Mouse (Mus musculus): ENCODE results near the gene Dnajc8. TPM values are rescaled to one million over a fixed set of nuclear protein-coding genes. Genes with fewer than 3 reads are reported as not detected.
"Not testable (repeated sequence)": the region's sequence is repeated elsewhere in the genome, so short reads cannot be mapped to it uniquely, and the experiment has no call there.

Dnajc8 gene
- polyA plus RNA-seq, 1 experiment from 2014 or later, result 174 TPM

GRCm38 (mm10) chr4:132592958-132593357 lies 57.6 kb downstream of the Dnajc8 start:
- no peaks in the 10 kb centered on the region for H3K27me3 ChIP-seq (replicated peaks; ENCODE audit: control insufficient read depth, insufficient read depth, low read length)
- no peaks in the 10 kb centered on the region for H3K36me3 ChIP-seq (ENCODE audit: control insufficient read depth, insufficient read depth, low read length)
- WGBS, result 91% methylated on average over 9 of the region's 9 CpGs
- no peak for DNase-seq (ENCODE audit: low spot score)
- H3K27ac ChIP-seq (ENCODE audit: low read depth), result no peak overlapping the region
- H3K9ac ChIP-seq (ENCODE audit: low read length), result no peak overlapping the region
- H3K9me3 ChIP-seq (ENCODE audit: control insufficient read depth, low read length), result no peaks in the 10 kb centered on the region
- no peak for ATAC-seq (replicated peaks; ENCODE audit: low FRiP score, low TSS enrichment, low read depth)
- H3K4me3 ChIP-seq (ENCODE audit: low read depth, low read length), result no peak overlapping the region
- no peak overlapping the region for H3K4me2 ChIP-seq (ENCODE audit: low read length)
- no peaks in the 10 kb centered on the region for H3K4me1 ChIP-seq (replicated peaks; ENCODE audit: control insufficient read depth, insufficient read depth, low read length)

GRCm38 (mm10) chr4:132594191-132594590 lies 58.8 kb downstream of the Dnajc8 start:
- DNase-seq (ENCODE audit: low spot score), result no peak
- ATAC-seq (replicated peaks; ENCODE audit: low FRiP score, low TSS enrichment, low read depth), result no peak
- 32% methylated on average over 4 of the region's 4 CpGs for WGBS

GRCm38 (mm10) chr4:132598861-132599260 lies 63.5 kb downstream of the Dnajc8 start:
- 88% methylated on average over 2 of the region's 2 CpGs for WGBS
- no peak for ATAC-seq (replicated peaks; ENCODE audit: low FRiP score, low TSS enrichment, low read depth)

More at GRCm38 (mm10) chr4:132594191-132594590, 58.8 kb downstream of the Dnajc8 start:
- Histone ChIP-seq H3K9ac (ENCODE audit: low read length) (no peak overlapping the region), H3K9me3 (ENCODE audit: control insufficient read depth, low read length) (no peaks in the 10 kb centered on the region), H3K4me1 (replicated peaks; ENCODE audit: control insufficient read depth, insufficient read depth, low read length) (no peaks in the 10 kb centered on the region), H3K4me2 (ENCODE audit: low read length) (no peak overlapping the region), H3K27ac (ENCODE audit: low read depth) (no peak overlapping the region), H3K36me3 (ENCODE audit: control insufficient read depth, insufficient read depth, low read length) (no peaks in the 10 kb centered on the region), H3K27me3 (replicated peaks; ENCODE audit: control insufficient read depth, insufficient read depth, low read length) (no peaks in the 10 kb centered on the region), H3K4me3 (ENCODE audit: low read depth, low read length) (no peak overlapping the region)

GRCm38 (mm10) chr4:132599764-132600163 lies 64.4 kb downstream of the Dnajc8 start:
- H3K4me2 ChIP-seq (ENCODE audit: low read length), result no peak overlapping the region
- ATAC-seq (replicated peaks; ENCODE audit: low FRiP score, low TSS enrichment, low read depth) (no peak), DNase-seq (ENCODE audit: low spot score) (no peak)
- no peaks in the 10 kb centered on the region for H3K27me3 ChIP-seq (replicated peaks; ENCODE audit: control insufficient read depth, insufficient read depth, low read length)
- no peak overlapping the region for H3K9ac ChIP-seq (ENCODE audit: low read length)
- whole genome bisulfite sequencing, result 68% methylated on average over 3 of the region's 3 CpGs
- H3K4me3 ChIP-seq (ENCODE audit: low read depth, low read length), result no peak overlapping the region
- no peaks in the 10 kb centered on the region for H3K4me1 ChIP-seq (replicated peaks; ENCODE audit: control insufficient read depth, insufficient read depth, low read length)
- H3K9me3 ChIP-seq (ENCODE audit: control insufficient read depth, low read length), result no peaks in the 10 kb centered on the region
- no peak overlapping the region for H3K27ac ChIP-seq (ENCODE audit: low read depth)
- no peaks in the 10 kb centered on the region for H3K36me3 ChIP-seq (ENCODE audit: control insufficient read depth, insufficient read depth, low read length)

More at GRCm38 (mm10) chr4:132598861-132599260, 63.5 kb downstream of the Dnajc8 start:
- no peak overlapping the region for H3K9ac ChIP-seq (ENCODE audit: low read length)
- no peaks in the 10 kb centered on the region for H3K27me3 ChIP-seq (replicated peaks; ENCODE audit: control insufficient read depth, insufficient read depth, low read length)
- H3K4me1 ChIP-seq (replicated peaks; ENCODE audit: control insufficient read depth, insufficient read depth, low read length), result no peaks in the 10 kb centered on the region
- H3K4me2 ChIP-seq (ENCODE audit: low read length), result no peak overlapping the region
- DNase-seq (ENCODE audit: low spot score), result no peak
- no peak overlapping the region for H3K4me3 ChIP-seq (ENCODE audit: low read depth, low read length)
- no peak overlapping the region for H3K27ac ChIP-seq (ENCODE audit: low read depth)
- no peaks in the 10 kb centered on the region for H3K36me3 ChIP-seq (ENCODE audit: control insufficient read depth, insufficient read depth, low read length)
- no peaks in the 10 kb centered on the region for H3K9me3 ChIP-seq (ENCODE audit: control insufficient read depth, low read length)

GRCm38 (mm10) chr4:132600465-132600864 lies 65.1 kb downstream of the Dnajc8 start:
- 83% methylated on average over 6 of the region's 6 CpGs for WGBS
- DNase-seq (ENCODE audit: low spot score), result no peak
- Histone ChIP-seq H3K36me3 (ENCODE audit: control insufficient read depth, insufficient read depth, low read length) (no peaks in the 10 kb centered on the region), H3K4me1 (replicated peaks; ENCODE audit: control insufficient read depth, insufficient read depth, low read length) (no peaks in the 10 kb centered on the region), H3K4me3 (ENCODE audit: low read depth, low read length) (no peak overlapping the region), H3K27me3 (replicated peaks; ENCODE audit: control insufficient read depth, insufficient read depth, low read length) (no peaks in the 10 kb centered on the region), H3K9ac (ENCODE audit: low read length) (no peak overlapping the region), H3K27ac (ENCODE audit: low read depth) (no peak overlapping the region), H3K4me2 (ENCODE audit: low read length) (no peak overlapping the region), H3K9me3 (ENCODE audit: control insufficient read depth, low read length) (no peaks in the 10 kb centered on the region)
- no peak for ATAC-seq (replicated peaks; ENCODE audit: low FRiP score, low TSS enrichment, low read depth)

GRCm38 (mm10) chr4:132601242-132601641 lies 65.9 kb downstream of the Dnajc8 start:
- H3K9me3 ChIP-seq (ENCODE audit: control insufficient read depth, low read length); H3K4me1 ChIP-seq (replicated peaks; ENCODE audit: control insufficient read depth, insufficient read depth, low read length); H3K27me3 ChIP-seq (replicated peaks; ENCODE audit: control insufficient read depth, insufficient read depth, low read length); ATAC-seq (replicated peaks; ENCODE audit: low FRiP score, low TSS enrichment, low read depth); H3K9ac ChIP-seq (ENCODE audit: low read length); H3K27ac ChIP-seq (ENCODE audit: low read depth); H3K4me3 ChIP-seq (ENCODE audit: low read depth, low read length); DNase-seq (ENCODE audit: low spot score); H3K4me2 ChIP-seq (ENCODE audit: low read length); H3K36me3 ChIP-seq (ENCODE audit: control insufficient read depth, insufficient read depth, low read length): not testable (repeated sequence)
- 94% methylated on average over 4 of the region's 5 CpGs for WGBS

Other genes starting within 250 kb of the Dnajc8 start
- gene Rab42, start 232.2 kb upstream of the Dnajc8 start, polyA plus RNA-seq (2014; fragmentation: Nextera tagmentation; extraction: Ambion mirVana), result 1.6 and 1.7 TPM in 2 replicates
- gene Trnau1ap, start 206.0 kb upstream of the Dnajc8 start, polyA plus RNA-seq (2014; fragmentation: Nextera tagmentation; extraction: Ambion mirVana), result 72.8 and 75.4 TPM in 2 replicates
- gene Rcc1, start 181.9 kb upstream of the Dnajc8 start, polyA plus RNA-seq (2014; fragmentation: Nextera tagmentation; extraction: Ambion mirVana), result 65.7 and 66.6 TPM in 2 replicates
- 21.5 and 22.4 TPM in 2 replicates for gene Phactr4, start 113.1 kb upstream of the Dnajc8 start, polyA plus RNA-seq (2014; fragmentation: Nextera tagmentation; extraction: Ambion mirVana)
- 11.4 and 16.2 TPM in 2 replicates for gene Med18, start 71.6 kb upstream of the Dnajc8 start, polyA plus RNA-seq (2014; fragmentation: Nextera tagmentation; extraction: Ambion mirVana)
- gene Sesn2, start 25.0 kb upstream of the Dnajc8 start, polyA plus RNA-seq (2014; fragmentation: Nextera tagmentation; extraction: Ambion mirVana), result 6.9 and 7.3 TPM in 2 replicates
- gene Atpif1, start 1.9 kb upstream of the Dnajc8 start, polyA plus RNA-seq (2014; fragmentation: Nextera tagmentation; extraction: Ambion mirVana), result 1,370 and 1,434 TPM in 2 replicates
- gene Ptafr, start 28.5 kb downstream of the Dnajc8 start, polyA plus RNA-seq (2014; fragmentation: Nextera tagmentation; extraction: Ambion mirVana), result 0.57 and 0.59 TPM in 2 replicates
- 27.0 and 28.1 TPM in 2 replicates for gene Eya3, start 103.4 kb downstream of the Dnajc8 start, polyA plus RNA-seq (2014; fragmentation: Nextera tagmentation; extraction: Ambion mirVana)
- gene Xkr8, start 197.0 kb downstream of the Dnajc8 start, polyA plus RNA-seq (2014; fragmentation: Nextera tagmentation; extraction: Ambion mirVana), result 4.0 and 7.8 TPM in 2 replicates
- gene Smpdl3b, start 221.7 kb downstream of the Dnajc8 start, polyA plus RNA-seq (2014; fragmentation: Nextera tagmentation; extraction: Ambion mirVana), result 7.4 and 7.8 TPM in 2 replicates
- gene Rpa2, start 232.8 kb downstream of the Dnajc8 start, polyA plus RNA-seq (2014; fragmentation: Nextera tagmentation; extraction: Ambion mirVana), result 108 and 115 TPM in 2 replicates

All from intestine, embryonic 14.5 days (tissue).